Mouse (Mus musculus) telencephalon, adult 2 months (tissue): ENCODE measurements around the gene Rhof.

Experiments
- DNase-seq: peaks from one replicate; pipeline ENCODE4 v3.0.0-alpha.2; 2011; ENCODE audit warnings: low read depth, low spot score

The Rhof gene

DNA sequence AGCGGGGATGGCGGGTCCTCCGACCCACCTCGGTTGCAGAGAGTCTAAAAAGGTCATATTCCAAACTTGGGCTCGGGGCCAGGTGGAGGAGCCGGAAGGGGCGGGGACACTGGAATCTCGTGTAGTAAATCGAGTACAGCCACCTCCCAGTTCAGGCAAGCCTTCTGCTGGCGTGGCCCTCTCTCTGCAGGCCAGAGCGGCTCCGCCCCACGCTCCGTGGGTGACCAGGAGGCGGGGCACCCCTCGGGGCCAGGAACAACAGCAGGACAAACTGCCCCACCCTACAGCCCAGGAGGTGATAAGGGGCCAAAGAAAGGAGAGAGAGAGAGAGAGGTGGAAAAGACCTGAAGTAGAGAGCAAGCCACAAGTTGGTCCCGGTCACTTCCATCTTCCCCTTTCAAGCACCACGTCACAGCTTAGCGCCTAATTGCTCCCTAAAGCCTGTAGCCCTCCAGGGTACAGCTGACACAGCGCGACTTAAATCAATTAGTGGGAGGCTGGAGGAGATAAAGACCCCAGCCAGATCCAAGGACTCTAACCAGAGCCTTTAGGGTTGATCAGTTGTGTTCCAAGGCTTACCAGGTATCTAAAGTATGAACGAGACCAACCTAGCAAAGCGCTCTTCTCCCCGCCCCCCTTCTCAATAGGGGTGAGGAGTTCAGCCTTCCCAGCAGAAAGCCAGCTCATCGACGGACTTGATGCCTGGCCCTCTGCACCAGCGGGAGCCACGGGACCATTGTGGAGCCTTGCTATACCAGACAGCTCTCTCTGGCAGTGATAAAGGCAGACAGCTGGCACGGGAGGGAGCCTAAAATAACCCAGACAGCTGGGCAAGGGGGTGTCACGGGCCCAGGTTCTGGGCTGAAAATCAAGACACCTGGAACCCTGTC lies 3.2 kb upstream of the Rhof start:
- DNase-seq = no peak

DNA sequence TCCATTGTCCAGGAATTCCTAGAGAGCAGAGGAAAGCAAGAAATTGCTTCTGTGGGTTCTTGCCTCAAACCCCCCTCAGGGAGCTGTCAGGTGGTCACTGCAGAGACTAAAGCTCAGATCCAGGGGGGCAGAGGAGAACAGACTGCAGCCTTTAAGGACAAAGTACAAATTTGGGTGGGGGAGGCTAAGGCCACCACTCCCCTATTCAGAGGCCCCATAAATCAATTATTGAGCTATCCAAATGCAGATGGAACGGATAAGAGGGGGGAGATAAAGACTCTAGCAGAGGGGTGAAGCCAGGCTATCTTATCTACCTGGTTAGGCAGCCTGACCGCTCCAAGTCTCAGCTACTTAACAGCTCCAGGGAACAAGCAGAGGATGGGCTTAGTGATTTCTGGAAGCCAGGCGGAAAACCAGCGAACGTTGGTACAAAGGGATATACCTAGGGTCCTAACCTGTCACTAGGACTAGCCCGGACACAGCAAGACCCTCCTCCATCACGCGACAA lies 2.4 kb upstream of the Rhof start:
- DNase-seq = no peak

DNA sequence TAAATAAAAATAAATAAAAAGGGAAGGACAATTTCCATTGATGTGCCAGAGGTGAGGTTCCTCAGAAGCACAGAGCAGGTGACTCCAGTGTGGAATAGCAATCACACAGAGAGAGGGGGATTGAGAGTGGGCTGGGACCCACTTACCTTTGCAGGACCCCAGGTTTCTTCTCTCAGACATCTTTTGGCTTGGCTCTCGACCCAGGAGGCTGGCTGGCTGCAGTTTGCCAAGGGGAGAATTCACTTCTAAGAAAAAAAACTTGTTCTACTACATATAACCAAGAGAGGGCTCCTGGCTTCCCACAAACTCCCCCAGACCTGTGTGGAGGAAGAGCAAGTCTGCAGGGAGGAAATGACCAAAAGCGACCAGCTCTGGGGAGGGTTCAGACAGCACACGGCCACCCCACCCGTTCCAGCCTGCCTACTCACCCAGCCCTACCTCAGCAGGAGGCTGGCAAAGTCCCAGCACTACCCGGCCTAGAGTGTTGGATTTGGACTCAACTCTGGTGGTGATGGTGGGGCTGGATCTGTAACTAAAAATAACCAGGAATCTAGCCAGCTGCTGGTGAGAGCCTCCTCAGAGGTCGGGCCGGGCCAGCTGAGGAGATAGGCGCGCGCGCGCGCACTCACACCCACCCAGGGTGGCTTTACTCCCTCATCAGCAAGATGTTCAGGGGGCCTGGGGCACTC lies 1.8 kb upstream of the Rhof start:
- no peak for DNase-seq

DNA sequence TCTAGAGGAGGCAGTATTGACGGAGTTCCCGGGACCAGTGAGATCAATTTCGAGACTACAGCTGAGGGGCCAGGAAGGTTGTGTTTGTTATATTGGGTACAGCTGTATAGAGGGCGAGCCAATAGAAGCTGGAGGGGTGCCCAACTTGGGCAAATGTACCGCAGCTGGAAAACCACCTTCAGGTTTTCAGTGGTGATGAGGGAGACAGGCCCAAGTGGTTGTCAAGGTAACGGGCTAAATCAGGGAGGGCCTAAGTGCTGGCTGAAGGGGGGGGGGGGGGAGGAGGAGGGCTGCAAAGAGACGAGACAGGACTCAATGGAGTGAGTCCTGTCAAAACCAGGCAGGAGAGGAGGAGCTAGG lies 1.3 kb upstream of the Rhof start:
- DNase-seq = no peak

DNA sequence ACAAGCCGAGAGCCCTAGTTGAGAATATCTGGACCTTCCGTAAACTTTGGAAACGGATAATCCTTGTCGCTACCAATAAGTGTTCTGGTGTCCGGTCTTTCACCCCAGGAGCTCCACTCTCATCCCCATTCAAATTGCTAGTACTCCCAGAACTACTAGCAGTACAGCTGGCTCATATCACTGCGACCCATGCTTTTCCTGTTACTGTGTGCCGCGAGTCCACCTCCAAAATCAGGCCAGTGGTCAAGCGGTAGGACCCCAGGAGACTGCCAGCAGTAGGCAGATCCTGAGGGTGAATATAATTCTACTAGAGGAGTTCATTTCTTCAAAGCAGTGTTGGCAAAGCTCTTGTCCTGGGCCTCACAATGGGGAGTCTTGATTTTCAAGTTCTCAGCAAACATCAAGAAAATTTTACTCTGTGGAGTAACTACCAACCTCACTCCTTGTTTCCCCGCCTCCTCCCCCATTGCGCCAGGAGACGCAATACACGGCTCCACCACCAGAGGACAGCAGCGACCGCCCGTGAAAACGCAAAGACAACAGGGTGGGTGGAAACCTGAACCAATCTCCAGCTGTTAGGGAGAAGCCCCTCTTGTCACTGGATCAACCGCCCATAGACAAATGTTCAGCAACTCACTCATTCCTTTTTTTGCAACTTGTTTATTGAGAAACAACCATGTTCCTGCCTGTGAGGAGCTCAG lies 741 bp upstream of the Rhof start:
- no peak for DNase-seq

DNA sequence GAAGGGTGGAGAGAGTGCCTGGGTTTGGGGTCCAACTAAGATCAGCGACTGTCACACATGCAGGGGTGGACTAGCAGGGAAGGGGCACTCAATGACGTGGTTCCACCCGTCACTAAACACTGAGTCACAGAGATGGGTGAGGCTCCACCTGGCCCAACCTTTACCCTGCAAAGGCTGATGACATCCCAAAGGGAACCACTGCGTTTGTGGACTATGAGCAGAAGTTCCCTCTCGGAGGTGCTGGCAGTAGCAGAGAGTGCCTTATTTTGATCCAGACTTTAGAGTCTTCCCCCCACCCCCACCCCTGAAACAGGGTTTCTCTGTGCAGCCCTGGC lies 1.7 kb downstream of the Rhof start:
- DNase-seq = no peak

DNA sequence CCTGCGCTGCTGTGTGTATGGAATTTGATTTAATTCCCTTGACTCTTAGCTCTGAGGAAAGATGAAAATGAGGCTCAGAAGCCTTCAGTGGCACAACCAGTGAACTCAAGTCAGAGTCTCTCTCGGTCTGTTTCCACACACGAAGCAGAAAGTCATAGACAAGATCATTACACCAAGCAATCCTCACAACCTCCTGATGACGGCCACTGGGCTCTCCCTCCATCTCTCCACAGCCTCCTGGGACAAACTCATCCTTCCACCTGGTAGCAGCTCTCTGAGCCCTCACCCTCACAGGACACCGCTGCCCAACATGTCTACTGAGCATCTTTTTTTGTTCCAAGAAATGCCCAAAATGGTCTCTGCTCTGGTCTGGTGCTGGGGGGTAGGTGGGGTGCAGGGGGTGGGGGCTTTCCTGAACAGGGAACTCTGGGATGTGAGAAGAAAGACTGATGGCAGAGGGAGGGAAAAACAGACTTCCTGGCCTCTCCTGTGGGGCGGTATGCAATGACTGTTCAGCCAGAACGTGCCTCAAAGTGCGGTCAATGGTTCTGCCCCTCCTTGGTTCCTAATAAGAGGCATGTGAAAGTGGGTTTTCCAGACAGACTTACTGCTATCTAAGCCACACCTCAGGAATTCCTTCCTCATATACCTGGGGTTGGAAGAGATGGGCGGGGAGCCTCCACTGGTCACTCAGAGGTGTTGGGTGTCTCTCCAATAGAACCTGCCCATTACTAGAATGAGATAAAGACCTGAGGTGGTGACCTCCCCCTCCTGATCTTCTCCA lies 2.3 kb downstream of the Rhof start:
- no peak for DNase-seq

DNA sequence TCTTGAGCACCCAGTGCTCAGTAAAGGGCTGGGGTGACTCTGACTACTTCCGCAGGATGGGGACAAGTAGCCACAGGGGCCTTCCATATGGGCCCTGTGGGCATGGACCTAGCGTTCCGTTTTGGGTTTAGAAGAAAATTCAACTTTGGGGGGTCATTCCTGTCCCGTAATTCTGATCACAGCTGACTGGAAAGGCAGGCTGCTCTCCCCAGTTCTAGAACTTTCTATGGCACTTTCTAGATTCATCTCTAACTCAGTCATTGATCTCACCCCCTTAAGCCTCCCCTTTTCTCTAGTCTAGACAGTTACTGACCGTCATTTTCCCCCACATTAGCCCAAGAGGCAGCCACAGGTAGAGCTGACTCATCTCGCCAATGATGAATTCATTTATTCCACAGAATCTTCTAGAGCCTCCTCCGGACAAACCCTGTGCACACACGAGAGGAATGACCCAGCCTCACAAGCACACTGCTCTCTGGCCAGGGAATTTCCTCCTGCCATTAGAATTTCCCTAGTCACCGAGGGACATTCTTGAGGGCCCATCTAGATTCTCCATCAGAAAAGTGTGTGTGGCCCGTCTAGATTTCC lies 3.2 kb downstream of the Rhof start:
- no peak for DNase-seq

DNA sequence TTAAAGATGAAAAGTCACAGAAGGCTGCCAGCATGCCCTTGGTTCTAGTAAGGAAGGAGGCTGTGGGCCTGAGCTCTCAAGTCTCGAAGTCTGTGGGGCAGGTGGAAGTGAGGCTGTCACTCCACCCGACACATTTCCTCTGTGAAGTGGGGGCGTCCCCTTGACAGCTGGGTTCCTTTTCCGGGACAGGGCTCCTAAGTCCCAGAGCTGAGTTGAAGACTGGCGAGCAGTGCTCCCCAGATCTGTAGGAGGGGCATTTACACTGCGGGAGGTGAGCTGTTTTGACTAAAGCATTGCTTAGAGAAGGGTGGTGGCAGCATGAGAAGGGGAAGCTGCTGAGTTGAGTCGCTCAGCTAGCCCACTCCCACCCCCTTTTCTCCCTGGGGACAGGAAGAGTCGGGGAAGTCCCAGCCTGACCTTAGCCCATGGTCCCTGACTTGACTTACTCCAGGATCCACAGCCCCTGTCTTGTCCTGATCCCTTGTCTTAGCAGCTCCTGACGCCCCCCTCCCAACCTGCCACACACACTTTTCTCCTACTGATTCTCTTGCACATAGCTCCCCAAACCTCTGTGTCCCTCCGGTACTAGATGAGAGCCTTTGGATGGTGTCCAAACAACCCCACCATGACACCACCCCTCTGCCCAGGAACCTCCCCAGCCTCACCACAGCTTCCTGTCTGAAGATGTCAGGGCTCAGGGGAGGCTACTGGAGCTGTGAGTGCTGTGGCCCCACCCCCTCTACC lies 3.9 kb downstream of the Rhof start:
- DNase-seq = no peak

DNA sequence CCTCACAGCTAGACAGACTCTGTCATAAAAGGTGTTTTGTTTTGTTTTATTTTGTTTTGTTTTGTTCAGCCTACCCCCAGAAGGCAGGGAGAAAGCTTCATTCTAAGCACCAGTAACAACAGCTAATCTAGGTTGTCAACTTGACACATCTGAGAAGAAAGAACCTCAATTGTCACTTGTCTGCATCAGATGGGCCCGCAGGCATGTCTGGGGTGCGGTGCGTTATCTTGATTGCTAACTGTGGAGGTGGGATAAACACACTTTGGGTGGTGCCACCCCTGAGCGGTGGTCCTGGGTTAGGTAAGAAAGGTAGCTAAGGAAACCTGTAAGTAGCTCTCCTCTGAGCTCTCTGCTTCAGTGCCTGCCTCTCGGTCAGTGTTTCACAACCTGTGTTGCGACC lies 5.5 kb downstream of the Rhof start:
- no peak for DNase-seq

DNA sequence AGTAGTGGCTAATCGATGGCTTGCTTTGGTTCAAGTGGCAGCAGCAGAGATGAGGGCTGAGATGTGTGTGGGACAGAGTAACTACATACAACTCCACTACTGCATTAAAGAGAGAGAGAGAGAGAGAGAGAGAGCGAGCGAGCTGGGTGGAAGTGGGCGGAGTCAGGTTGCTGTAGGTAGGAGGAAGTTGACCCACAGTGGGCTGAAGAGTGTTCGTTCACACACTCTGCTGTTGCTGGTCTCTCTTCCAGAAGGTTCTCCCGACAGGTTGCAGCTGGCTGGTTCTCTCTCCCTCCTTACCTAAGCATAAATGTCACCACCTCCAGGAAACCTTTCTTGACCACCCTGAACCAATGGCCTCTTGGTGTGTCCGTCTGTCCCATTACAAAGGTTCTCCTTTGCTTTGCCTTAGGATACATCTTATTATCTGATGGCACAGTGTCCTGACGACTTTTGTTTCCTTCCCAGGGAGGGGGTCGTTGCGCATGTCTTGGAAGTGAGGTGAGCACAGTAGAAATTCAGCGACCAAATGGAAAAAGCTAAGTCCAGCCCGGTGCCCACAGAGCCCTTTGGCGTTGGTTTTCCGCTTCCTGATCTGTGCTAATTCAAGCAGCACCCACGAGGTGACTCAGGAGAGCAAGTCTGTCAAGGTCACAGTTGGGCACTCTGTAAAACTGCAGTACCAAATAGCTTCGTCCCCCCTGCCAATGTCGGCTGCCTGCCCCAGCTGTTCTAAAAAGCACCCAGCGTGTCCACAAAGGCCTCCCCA lies 6.7 kb downstream of the Rhof start:
- no peak for DNase-seq

DNA sequence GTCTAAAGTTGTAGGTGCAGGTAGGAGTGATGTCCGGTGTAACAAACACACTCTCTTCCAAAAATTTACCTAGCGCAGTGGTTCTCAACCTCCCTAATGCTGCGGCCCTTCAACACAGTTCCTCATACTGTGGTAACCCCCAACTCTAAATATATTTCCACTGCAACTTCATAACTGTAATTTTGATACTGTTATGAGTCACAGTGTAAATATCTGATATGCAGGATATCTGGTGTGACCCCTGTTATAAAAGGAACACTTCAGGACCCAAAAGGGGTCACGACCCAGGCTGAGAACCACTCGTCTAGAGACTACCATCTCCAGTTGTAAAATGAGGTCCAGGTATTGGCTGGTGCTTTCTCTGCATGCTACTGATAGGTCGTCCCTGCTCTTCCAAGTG lies 7.4 kb downstream of the Rhof start:
- no peak for DNase-seq

DNA sequence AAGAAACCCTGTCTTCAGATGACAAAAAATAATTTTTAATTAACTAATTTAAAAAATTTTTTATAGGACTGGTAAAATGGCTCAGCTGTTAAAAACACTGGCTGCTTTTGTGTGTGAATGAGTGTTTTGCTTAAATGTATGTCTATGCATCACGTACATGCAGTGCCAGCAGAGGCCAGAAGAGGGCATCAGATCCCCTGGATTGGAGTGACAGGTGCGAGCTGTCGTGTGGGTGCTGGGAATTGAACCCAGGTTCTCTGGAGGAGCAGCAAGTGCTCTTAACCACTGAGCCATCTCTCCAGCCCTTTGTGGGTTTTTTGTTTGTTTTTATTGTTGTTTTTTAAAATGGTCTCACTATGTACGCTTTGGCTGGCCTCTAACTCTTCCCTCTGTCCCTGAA lies 10.3 kb downstream of the Rhof start:
- no peak for DNase-seq

DNA sequence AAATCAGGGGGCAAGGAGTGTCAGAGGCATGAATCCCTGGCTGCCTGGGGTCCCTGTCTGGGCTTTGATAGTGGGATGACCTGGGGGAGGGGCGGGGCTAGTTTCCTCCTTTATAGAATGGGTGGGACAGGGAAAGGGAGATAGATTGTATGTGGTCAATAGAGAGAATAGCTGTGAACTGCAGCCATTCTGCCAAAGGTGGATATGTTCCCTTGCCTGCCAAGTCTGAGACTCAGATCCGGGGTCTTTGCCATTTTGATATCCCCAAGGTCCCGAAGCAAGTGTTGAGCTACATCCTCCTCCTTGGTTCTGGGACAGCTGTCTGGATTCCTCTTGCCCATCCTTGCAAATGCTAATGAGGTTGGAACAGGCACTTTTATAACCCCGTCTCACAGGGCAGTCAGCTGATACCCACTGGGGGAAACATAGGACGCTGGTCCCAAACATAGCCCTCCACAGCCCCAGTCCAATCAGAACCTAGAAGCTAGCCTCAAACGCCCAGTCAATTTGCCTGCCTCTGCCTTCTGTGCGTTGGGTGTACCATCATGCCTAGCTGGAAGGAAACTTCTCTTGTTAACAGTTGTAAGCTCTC lies 11.8 kb downstream of the Rhof start:
- DNase-seq = no peak

DNA sequence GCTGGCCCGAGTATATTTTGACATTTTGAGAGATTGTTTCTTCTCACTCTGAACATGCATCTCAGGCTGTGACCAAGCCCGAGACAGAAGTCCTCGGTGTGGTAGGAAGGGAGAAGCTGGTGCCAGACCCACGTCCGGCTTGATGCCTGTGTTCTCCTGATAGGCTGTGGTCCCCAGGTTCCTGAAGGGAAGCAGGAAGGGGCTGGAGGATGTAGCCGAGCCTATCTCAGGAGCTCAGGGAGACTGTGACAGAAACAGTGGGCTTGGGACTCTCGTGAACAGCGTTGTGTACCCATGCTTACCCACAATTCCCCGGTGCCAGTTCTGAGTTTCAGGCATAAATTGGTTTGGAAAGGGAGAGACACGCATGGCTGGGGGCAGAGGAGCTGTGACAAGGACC lies 13.7 kb downstream of the Rhof start:
- no peak for DNase-seq

DNA sequence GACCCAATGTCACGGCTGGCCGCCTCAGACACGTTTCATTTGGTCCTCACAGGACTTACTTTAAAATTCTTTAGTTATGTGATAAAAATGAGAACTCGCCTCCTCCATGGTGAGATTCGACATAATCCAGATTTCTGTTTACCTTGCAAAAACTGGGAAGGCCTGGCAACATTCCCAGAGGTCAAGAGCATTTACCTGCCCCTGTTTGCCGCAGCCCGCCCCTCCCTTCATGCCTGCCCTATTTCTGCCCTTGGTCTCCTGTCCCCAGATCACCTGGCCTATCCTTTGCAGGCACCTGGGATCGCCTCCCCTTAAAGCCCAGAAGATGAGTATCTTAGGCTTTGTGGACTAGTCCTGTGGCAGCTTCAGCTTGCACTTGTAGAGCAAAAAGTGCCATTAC lies 14.7 kb downstream of the Rhof start:
- DNase-seq = no peak

DNA sequence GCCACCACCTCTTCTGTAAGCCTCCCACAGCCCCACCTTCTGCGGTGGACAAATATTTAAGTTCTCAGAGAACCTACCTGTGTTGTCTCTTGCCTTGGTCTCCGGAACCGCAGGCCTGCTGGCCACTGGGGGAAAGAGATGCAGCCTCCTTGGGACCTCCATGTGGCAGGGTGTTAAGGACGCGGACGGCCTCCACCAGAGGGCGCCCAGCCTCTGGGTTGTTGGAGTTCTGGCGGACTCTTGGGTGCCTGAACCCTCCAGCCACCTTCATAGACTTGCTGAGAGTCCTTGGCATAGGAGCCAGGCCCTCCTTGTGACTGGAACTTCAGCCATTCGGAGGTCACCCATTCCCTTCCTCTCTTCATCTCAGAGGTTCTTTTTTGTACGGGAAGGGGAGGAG lies 15.2 kb downstream of the Rhof start:
- no peak for DNase-seq

DNA sequence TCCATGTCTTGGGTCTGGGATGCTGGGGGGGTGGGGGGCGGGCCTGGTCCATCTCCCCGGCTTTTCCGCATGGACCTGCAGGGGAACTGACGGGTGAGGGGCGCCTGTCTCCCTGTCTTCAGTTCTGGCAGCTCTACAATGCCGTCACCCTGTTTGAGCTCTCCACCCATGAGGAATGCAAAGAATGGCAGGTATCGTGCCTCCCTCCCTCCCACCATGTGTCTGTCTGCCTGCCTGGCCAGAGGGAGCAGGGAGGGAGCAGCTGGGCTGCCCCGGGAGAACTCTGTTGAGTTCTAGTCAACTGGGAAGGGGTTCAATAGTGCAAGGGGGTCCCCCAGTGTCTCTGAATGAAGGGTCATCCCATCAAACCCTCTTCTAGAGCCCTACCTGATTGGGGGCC lies 16.4 kb downstream of the Rhof start:
- DNase-seq = no peak

DNA sequence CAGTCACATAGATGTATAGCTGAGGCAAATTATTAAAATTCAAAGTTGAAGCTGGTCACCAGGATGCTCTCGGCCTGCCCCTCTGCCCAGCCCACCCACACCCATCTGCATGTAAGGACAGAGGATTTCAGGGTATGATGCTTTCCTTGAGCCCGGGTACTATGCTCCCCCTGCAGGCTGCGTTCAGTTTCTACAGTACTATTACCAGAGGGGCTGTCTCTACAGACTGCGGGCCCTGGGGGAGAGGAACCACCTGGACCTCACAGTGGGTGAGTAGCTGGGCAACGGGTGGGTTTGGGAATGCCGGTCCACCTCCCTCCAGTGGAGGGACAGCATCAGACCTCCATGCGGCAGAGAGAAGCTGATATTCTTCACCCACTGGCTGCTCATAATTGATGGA lies 17.6 kb downstream of the Rhof start:
- no peak for DNase-seq

DNA sequence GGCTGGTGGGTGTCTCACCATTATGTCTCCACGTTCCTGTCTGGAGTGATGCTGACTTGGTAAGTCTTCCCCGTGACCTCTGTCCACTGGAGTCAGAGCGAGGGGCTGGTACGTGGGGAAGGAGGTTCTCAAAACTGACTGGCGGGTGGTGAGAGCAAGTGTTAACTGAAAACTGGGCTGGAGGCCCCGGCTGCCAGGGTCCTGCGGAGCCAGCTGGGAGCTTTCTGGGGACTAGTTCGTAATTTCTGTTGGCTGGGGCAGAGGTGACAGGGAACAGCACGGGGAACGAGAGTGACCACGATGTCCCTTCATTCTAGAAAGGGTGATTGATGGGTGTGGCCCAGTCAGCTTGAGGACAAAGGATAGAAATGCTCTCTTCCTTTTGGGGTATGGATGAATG lies 18.4 kb downstream of the Rhof start:
- no peak for DNase-seq
